Mouse (Mus musculus) ES-Bruce4 (cell line): ENCODE data around the gene Pcif1.

ENCODE experiments used
- CTCF ChIP-seq: IDR thresholded peaks from one replicate; pipeline ENCODE4 v1.8.1; 2011; ENCODE audit warnings: low read depth, low read length
- POLR2A ChIP-seq: IDR thresholded peaks from one replicate; pipeline ENCODE4 v1.8.1; 2011; ENCODE audit warnings: low read length; ENCODE audit not compliant: insufficient read depth

DNA sequence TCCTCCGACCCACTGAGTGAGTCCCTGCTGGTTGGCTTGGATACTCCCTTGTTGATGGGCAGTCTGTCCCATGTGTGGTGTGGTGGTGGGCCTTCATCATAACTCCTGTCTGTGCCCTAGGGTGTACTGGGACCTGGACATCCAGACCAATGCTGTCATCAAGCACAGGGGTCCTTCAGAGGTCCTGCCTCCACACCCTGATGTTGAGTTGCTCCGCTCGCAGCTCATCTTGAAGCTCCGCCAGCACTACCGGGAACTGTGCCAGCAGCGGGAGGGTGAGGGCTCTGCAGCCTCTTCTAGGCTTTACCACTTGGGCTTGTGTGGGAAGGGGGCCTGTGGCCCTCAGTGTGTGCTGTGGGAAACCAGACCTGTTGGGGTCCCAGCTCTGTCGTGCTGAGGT is 6.7 kb downstream of the Pcif1 start:
- TF ChIP-seq CTCF (no peak), POLR2A (no peak)
